Mouse (Mus musculus): ENCODE results near the gene Areg. TPM values are rescaled to one million over a fixed set of nuclear protein-coding genes. Genes with fewer than 3 reads are reported as not detected.
A peak's percentile ranks its signal among the peaks of the same experiment; 100 is the strongest.

Gene Areg
- 0.16 TPM in 1 of 2 replicates, not detected in the other for polyA plus RNA-seq (2014; fragmentation: Nextera tagmentation; extraction: Ambion mirVana)

- Histone ChIP-seq H3K4me2 (ENCODE audit: low read depth, low read length, severe bottlenecking) (peak within 1 kb of the TSS; percentile 96), H3K9ac (ENCODE audit: low read length) (peak within 1 kb of the TSS; percentile 58), H3K27ac (ENCODE audit: low read depth, low read length) (no peak within 1 kb of the TSS), H3K4me3 (ENCODE audit: low read depth, low read length) (peak within 1 kb of the TSS; percentile 54), H3K27me3 (ENCODE audit: control insufficient read depth, insufficient read depth, low read length) (peaks cover 14% of the 10 kb centered on the region), H3K36me3 (ENCODE audit: control insufficient read depth, insufficient read depth, low read length) (no peaks in the 10 kb centered on the region), H3K4me1 (replicated peaks; ENCODE audit: control insufficient read depth, insufficient read depth, low read length) (no peaks in the 10 kb centered on the region), H3K9me3 (ENCODE audit: control insufficient read depth, low read length) (no peaks in the 10 kb centered on the region)
- WGBS: 0% methylated on average over 44 of the region's 44 CpGs
- peak; percentile 88 for ATAC-seq (replicated peaks; ENCODE audit: low FRiP score)
- peak; percentile 76 for DNase-seq (ENCODE audit: low spot score)
These were observed at the start of gene Areg for GRCm38 (mm10) chr5:91139446-91139873. Areg (plus strand) TSS chr5:91139599.

- no peak overlapping the region for H3K9ac ChIP-seq (ENCODE audit: low read length)
- WGBS: 91% methylated on average over 3 of the region's 3 CpGs
- H3K4me2 ChIP-seq (ENCODE audit: low read depth, low read length, severe bottlenecking): no peak overlapping the region
- no peak overlapping the region for H3K4me3 ChIP-seq (ENCODE audit: low read depth, low read length)
- H3K27ac ChIP-seq (ENCODE audit: low read depth, low read length): no peak overlapping the region
- H3K27me3 ChIP-seq (ENCODE audit: control insufficient read depth, insufficient read depth, low read length): no peaks in the 10 kb centered on the region
- H3K36me3 ChIP-seq (ENCODE audit: control insufficient read depth, insufficient read depth, low read length): no peaks in the 10 kb centered on the region
- no peaks in the 10 kb centered on the region for H3K4me1 ChIP-seq (replicated peaks; ENCODE audit: control insufficient read depth, insufficient read depth, low read length)
- no peak for ATAC-seq (replicated peaks; ENCODE audit: low FRiP score)
- no peaks in the 10 kb centered on the region for H3K9me3 ChIP-seq (ENCODE audit: control insufficient read depth, low read length)
- DNase-seq (ENCODE audit: low spot score): no peak
These were observed 49.1 kb upstream of the Areg start for GRCm38 (mm10) chr5:91090301-91090700.

GRCm38 (mm10) chr5:91097911-91098614 is 41.3 kb upstream of the Areg start:
- Histone ChIP-seq H3K36me3 (ENCODE audit: control insufficient read depth, insufficient read depth, low read length) (no peaks in the 10 kb centered on the region), H3K27me3 (ENCODE audit: control insufficient read depth, insufficient read depth, low read length) (no peaks in the 10 kb centered on the region), H3K9ac (ENCODE audit: low read length) (no peak overlapping the region), H3K9me3 (ENCODE audit: control insufficient read depth, low read length) (no peaks in the 10 kb centered on the region), H3K4me3 (ENCODE audit: low read depth, low read length) (no peak overlapping the region), H3K27ac (ENCODE audit: low read depth, low read length) (no peak overlapping the region), H3K4me1 (replicated peaks; ENCODE audit: control insufficient read depth, insufficient read depth, low read length) (no peaks in the 10 kb centered on the region), H3K4me2 (ENCODE audit: low read depth, low read length, severe bottlenecking) (no peak overlapping the region)
- DNase-seq (ENCODE audit: low spot score) (no peak), ATAC-seq (replicated peaks; ENCODE audit: low FRiP score) (no peak)
- WGBS: 93% methylated on average over 10 of the region's 10 CpGs

- ATAC-seq (replicated peaks; ENCODE audit: low FRiP score): no peak
- DNase-seq (ENCODE audit: low spot score): no peak
These were observed 37.7 kb upstream of the Areg start for GRCm38 (mm10) chr5:91101742-91102141.

GRCm38 (mm10) chr5:91103943-91104665 is 35.3 kb upstream of the Areg start:
- H3K9me3 ChIP-seq (ENCODE audit: control insufficient read depth, low read length): no peaks in the 10 kb centered on the region
- no peak overlapping the region for H3K4me3 ChIP-seq (ENCODE audit: low read depth, low read length)
- H3K27me3 ChIP-seq (ENCODE audit: control insufficient read depth, insufficient read depth, low read length): no peaks in the 10 kb centered on the region
- no peak overlapping the region for H3K9ac ChIP-seq (ENCODE audit: low read length)
- H3K27ac ChIP-seq (ENCODE audit: low read depth, low read length): no peak overlapping the region
- no peaks in the 10 kb centered on the region for H3K4me1 ChIP-seq (replicated peaks; ENCODE audit: control insufficient read depth, insufficient read depth, low read length)
- DNase-seq (ENCODE audit: low spot score) (no peak), ATAC-seq (replicated peaks; ENCODE audit: low FRiP score) (no peak)
- no peak overlapping the region for H3K4me2 ChIP-seq (ENCODE audit: low read depth, low read length, severe bottlenecking)
- no peaks in the 10 kb centered on the region for H3K36me3 ChIP-seq (ENCODE audit: control insufficient read depth, insufficient read depth, low read length)
- 80% methylated on average over 7 of the region's 7 CpGs for WGBS

More at GRCm38 (mm10) chr5:91101742-91102141, 37.7 kb upstream of the Areg start:
- Histone ChIP-seq H3K36me3 (ENCODE audit: control insufficient read depth, insufficient read depth, low read length) (no peaks in the 10 kb centered on the region), H3K4me3 (ENCODE audit: low read depth, low read length) (no peak overlapping the region), H3K9me3 (ENCODE audit: control insufficient read depth, low read length) (no peaks in the 10 kb centered on the region), H3K9ac (ENCODE audit: low read length) (no peak overlapping the region), H3K27ac (ENCODE audit: low read depth, low read length) (no peak overlapping the region), H3K4me1 (replicated peaks; ENCODE audit: control insufficient read depth, insufficient read depth, low read length) (no peaks in the 10 kb centered on the region), H3K27me3 (ENCODE audit: control insufficient read depth, insufficient read depth, low read length) (no peaks in the 10 kb centered on the region), H3K4me2 (ENCODE audit: low read depth, low read length, severe bottlenecking) (no peak overlapping the region)
- WGBS: 92% methylated on average over 5 of the region's 5 CpGs

- ATAC-seq (replicated peaks; ENCODE audit: low FRiP score) (no peak), DNase-seq (ENCODE audit: low spot score) (no peak)
- Histone ChIP-seq H3K9ac (ENCODE audit: low read length) (no peak overlapping the region), H3K9me3 (ENCODE audit: control insufficient read depth, low read length) (no peaks in the 10 kb centered on the region), H3K4me3 (ENCODE audit: low read depth, low read length) (no peak overlapping the region), H3K27me3 (ENCODE audit: control insufficient read depth, insufficient read depth, low read length) (no peaks in the 10 kb centered on the region), H3K4me2 (ENCODE audit: low read depth, low read length, severe bottlenecking) (no peak overlapping the region), H3K4me1 (replicated peaks; ENCODE audit: control insufficient read depth, insufficient read depth, low read length) (no peaks in the 10 kb centered on the region), H3K27ac (ENCODE audit: low read depth, low read length) (no peak overlapping the region), H3K36me3 (ENCODE audit: control insufficient read depth, insufficient read depth, low read length) (no peaks in the 10 kb centered on the region)
- 85% methylated on average over 5 of the region's 5 CpGs for WGBS
These were observed 33.2 kb upstream of the Areg start for GRCm38 (mm10) chr5:91106248-91106647.

- no peak for DNase-seq (ENCODE audit: low spot score)
- Histone ChIP-seq H3K9ac (ENCODE audit: low read length) (no peak overlapping the region), H3K36me3 (ENCODE audit: control insufficient read depth, insufficient read depth, low read length) (no peaks in the 10 kb centered on the region), H3K27ac (ENCODE audit: low read depth, low read length) (no peak overlapping the region), H3K27me3 (ENCODE audit: control insufficient read depth, insufficient read depth, low read length) (no peaks in the 10 kb centered on the region), H3K4me3 (ENCODE audit: low read depth, low read length) (no peak overlapping the region), H3K9me3 (ENCODE audit: control insufficient read depth, low read length) (no peaks in the 10 kb centered on the region), H3K4me2 (ENCODE audit: low read depth, low read length, severe bottlenecking) (no peak overlapping the region), H3K4me1 (replicated peaks; ENCODE audit: control insufficient read depth, insufficient read depth, low read length) (no peaks in the 10 kb centered on the region)
- 89% methylated on average over 6 of the region's 6 CpGs for WGBS
- no peak for ATAC-seq (replicated peaks; ENCODE audit: low FRiP score)
These were observed 29.3 kb upstream of the Areg start for GRCm38 (mm10) chr5:91110023-91110670.

- Histone ChIP-seq H3K36me3 (ENCODE audit: control insufficient read depth, insufficient read depth, low read length) (no peaks in the 10 kb centered on the region), H3K27me3 (ENCODE audit: control insufficient read depth, insufficient read depth, low read length) (no peaks in the 10 kb centered on the region), H3K9me3 (ENCODE audit: control insufficient read depth, low read length) (no peaks in the 10 kb centered on the region), H3K9ac (ENCODE audit: low read length) (no peak overlapping the region), H3K27ac (ENCODE audit: low read depth, low read length) (no peak overlapping the region), H3K4me1 (replicated peaks; ENCODE audit: control insufficient read depth, insufficient read depth, low read length) (no peaks in the 10 kb centered on the region), H3K4me3 (ENCODE audit: low read depth, low read length) (no peak overlapping the region), H3K4me2 (ENCODE audit: low read depth, low read length, severe bottlenecking) (no peak overlapping the region)
- ATAC-seq (replicated peaks; ENCODE audit: low FRiP score) (no peak), DNase-seq (ENCODE audit: low spot score) (no peak)
- 88% methylated on average over 8 of the region's 8 CpGs for WGBS
These were observed 28.4 kb upstream of the Areg start for GRCm38 (mm10) chr5:91111019-91111418.
